Mouse (Mus musculus): ENCODE results near the gene Rabep2. TPM values are rescaled to one million over a fixed set of nuclear protein-coding genes. Genes with fewer than 3 reads are reported as not detected.
A peak's percentile ranks its signal among the peaks of the same experiment; 100 is the strongest.
"Not testable (repeated sequence)": the region's sequence is repeated elsewhere in the genome, so short reads cannot be mapped to it uniquely, and the experiment has no call there.

The Rabep2 gene
- 10 to 100 TPM; 52.1 to 63.2 TPM for total RNA-seq (2021)
- long read RNA-seq, experiment 1, partial matches to known transcripts: 1 of 25 reads
- long read RNA-seq, experiment 1, other reads (novel, unspliced or antisense): 23 of 25 reads
- long read RNA-seq, experiment 2, partial matches to known transcripts: 24 of 39 reads
- long read RNA-seq, experiment 2, other reads (novel, unspliced or antisense): 14 of 39 reads

DNA sequence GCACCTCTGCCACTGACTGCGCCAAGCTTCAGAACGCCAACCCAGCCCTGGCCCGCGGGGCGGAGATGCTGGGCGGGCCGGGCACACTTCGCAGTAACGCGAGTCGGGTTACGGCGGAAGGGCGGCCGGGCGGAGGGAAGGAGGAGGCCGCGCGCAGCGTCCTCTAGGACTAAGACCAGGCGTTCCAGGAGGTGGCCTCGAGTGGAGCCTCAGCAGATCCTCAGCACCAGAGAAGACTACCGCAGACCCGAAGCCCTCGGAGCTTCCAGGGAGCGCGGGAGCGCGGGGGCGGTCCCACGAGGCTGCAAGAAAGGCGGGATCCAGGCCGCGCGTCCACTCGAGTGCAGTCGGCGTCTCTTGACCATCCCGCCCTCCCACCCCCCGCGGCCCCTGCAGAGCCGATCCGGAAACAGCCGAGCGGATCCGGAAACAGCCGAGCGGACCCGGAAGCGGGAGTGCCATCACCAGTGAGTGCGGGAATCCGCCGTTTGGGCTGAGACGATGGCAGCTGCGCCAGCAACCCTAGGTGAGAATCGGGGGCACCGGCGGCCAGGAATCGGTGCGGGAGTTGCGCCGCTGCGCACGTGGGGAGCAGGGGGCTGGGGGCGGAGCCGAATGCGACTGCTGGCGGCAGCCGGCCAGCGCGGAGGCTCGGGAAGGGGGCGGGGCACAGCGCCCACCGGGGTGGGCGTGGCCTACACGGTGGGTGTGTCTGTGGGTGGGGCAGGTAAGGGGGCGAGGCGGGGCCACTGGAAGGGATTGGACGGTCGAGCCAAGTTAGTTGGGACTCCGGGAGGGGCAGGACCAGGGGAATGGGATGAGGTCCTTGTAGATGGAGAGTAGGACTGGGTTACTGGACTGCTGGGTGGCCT is at the start of gene Rabep2:
Rabep2 (plus strand) TSS at position 129 of the 872 bp plus-strand sequence.
- DNase-seq (ENCODE audit: low spot score in 2 of 2): peak; percentile 92 to 99

DNA sequence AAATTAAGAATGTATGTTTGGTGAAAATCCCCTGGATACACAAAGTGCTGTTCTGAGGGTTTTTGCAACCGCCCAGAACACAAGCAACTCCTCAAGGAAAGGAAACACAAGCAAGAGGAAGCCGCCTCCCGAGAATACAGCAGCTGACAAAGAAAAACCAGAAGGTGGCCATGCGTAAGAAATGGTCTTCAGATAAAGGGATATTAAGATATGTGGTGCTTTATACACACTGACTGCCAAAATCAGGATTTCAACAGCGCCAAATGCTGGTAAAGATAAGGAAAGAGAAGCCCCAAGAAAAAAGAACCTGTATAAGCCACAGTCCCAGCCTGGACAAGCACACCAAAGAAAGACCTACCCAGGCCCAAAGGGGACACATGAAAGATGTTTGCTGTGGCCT is 45.0 kb upstream of the Rabep2 start:
- no peak for DNase-seq (ENCODE audit: low spot score in 2 of 2)

DNA sequence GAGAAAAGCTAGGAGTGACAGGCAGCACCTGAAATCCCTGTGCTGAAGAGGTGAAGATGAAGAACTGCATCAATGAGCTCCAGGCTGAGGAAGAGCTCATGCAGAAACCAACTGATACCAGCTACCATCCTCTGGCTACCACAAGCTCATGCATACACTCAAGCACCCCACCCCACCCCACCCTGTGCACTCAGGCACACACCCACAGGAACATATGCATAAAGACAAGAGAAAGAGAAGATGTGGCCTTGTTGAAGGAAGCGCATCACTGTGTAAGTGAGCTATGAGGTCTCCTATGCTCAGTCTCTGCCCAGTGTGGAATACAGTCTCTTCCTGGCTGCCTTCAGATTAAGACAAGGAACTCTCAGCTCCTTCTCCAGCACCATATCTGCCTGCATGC is 40.4 kb upstream of the Rabep2 start:
- DNase-seq (ENCODE audit: low spot score in 2 of 2): no peak

DNA sequence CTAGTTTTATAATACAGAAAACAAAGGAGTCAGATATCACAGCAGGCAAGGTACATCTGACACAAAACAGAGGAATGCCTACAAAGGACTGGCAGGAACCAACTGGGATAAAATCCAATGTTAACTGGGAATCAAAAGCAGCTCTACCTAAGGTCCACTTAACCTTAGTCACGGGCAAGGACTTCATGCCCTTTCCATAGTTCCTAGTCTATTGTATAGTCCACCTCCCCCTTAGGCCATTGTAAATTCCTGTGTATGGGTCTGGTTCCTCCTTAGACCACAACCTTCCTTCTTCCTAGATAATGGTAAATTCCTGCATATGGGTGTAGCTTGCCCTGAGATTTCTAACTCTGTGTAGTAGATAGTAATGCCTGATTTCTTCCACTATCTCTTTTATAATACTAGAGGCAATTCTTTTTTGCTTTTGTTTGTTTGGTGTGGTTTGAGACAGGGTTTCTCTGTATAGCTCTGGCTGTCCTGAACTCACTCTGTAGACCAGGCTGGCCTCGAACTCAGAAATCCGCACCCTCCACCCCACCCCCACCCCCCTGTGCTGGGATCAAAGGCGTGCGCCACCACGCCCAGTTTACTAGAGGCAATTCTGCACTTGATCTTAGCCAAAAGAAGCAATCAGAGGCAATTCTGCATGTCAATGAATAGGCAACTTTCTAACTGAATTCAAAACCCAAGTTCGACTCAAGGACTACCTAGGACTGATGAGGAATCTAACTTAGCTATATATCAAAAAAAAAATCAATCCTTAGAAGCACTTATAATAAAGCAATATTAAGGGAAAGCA is 36.3 kb upstream of the Rabep2 start:
- DNase-seq (ENCODE audit: low spot score in 2 of 2): not testable (repeated sequence)

DNA sequence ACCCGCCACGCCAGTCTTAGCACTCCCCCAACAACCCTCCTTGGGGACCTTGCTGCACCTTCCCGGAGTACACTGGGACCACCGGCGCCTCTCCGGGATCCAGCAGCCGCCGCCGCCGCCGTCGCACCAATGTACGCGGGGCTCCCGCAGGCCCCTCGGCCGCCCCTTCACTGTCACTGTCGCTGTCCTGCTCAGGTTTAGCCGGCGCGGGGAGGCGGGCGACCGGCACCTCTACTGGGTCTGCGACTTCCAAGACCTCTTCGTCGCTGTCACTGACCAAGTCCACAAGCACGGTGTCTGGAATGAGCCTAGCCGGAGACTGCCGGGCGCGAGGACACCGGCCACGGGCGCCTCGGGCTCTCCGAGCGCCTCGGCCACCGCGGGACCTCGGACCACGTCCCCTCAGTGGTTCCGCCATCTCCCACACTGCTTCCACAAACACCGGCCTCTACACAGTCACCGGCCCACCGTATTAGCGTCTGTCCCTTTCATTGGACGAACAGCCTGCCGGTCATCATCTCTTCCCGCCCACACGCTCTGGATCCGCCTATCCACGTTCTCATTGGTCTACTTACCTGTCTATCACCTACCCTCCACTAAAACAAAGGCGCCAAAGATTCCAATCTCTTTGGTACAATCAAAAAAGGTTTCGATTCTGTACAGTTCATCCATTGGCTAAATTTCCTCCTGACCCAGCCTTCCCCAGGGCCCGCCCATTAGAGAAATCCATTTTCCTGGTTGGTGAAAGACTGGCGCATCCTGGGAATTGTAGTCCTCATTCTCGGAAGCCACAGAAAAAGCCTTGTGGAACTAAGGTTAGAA is 32.0 kb upstream of the Rabep2 start, which contains the start of gene Nfatc2ip:
Nfatc2ip (minus strand) TSS at position 440 of the 822 bp plus-strand sequence.
- DNase-seq (ENCODE audit: low spot score in 2 of 2): peak; percentile 69 to 83

DNA sequence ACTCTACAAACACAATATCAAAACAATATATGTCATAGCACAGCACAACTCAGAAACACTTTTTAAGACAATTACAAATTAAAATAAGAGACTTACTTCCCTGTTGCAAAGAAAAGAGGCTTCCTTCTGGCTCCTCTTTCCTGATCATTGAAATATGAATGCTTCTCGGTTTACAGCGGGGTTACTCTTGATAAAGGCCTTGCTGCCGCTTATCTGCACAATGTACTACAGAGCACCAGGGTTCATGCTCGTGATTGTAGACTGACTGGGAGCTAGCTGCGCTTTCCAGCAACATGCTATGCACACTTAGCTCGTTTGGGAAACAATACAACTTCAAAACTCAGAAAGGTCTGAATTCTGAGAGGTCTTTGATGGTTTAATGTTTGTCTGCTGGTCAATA is 31.3 kb upstream of the Rabep2 start:
- no peak for DNase-seq (ENCODE audit: low spot score in 2 of 2)

DNA sequence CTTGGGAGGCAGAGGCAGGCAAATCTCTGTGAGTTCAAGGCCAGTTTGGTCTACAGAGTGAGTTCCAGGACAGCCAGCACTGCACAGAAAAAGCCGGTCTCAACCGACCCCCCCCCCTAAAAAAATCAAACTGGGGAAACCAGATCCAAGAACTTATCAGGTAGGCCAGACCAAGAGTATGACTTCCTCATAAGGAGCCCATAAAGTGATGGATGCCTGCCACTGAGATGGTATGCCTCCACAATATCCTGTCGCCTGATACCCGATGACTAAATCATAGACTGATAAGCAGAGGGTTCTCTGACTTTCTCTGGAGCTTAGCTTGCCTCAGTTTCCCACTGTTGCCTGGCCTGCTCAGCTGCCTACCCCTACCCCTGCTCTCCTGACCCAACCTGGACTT is 30.7 kb upstream of the Rabep2 start:
- no peak for DNase-seq (ENCODE audit: low spot score in 2 of 2)

DNA sequence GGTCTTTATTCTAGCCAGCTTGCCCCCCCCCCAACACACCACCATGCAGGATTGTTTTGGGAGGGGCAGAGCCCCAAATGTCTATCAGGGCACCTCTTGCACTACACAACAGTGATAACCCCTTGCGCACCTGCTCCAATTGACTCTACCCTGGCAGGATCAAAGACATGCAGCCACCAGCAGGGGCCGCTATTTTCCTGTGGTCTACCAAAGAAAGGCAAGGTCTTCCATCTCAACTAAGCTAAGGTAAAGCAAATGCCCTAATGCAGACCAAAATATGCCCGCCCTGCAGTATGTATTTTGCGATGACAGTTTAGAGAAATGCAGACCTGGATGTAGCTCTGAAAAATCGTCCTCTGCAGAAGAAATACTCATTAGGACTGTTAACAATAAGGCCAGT is 29.0 kb upstream of the Rabep2 start:
- DNase-seq (ENCODE audit: low spot score in 2 of 2): peak; percentile 50 to 69

DNA sequence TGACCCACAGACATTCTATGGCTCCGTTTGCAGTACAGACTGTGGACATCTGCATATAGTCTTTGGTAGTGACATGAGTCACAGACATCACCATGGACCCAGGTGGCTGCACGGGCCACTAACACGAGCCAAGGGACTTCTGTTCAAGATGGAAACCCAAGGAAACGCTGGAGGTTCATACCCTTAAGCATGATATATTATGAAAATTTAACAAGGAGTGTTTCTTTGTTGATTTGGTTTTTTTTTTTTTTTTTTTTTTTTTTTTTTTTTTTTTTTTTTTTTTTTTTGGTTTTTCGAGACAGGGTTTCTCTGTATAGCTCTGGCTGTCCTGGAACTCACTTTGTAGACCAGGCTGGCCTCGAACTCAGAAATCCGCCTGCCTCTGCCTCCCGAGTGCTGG is 26.0 kb upstream of the Rabep2 start:
- DNase-seq (ENCODE audit: low spot score in 2 of 2): not testable (repeated sequence)

DNA sequence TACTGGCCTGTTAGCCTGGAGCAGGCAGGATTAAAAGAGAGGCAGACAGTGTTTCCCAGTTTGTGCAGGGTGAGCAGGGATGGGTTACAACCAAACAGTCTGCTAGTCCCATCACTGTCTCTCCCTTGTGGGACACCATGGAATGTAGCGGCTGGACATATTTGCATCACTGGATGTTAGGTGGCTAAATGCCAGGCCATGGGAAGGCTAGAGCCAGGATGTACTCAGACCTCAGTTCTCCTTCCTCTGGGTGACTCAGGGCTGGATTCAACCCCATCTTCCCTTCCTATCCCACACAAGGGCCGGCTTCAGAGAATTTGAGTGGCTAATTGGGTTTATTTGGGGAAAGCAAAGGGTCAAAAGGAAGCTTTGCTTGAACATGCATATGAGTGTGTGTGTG is 19.9 kb upstream of the Rabep2 start:
- no peak for DNase-seq (ENCODE audit: low spot score in 2 of 2)

DNA sequence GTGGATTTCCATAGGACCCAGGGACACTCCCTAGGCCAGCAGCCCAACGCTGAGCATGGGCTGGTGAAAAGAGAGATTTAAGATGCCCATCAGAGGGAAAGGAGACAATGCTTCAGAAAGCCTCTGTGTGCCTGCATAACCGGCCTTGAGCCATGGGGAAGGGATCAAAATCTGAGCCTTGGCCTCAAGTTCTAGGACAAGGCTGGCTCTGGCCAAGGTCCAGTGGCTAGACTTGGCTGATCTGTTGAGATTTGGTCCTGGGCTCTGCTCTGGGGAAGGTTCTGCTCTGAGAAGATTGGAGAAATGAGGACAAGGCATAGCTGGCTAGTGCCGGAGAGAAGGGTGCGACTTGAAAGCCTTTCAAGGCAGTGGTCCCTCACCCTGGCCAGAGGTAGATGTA is 17.5 kb upstream of the Rabep2 start:
- DNase-seq (ENCODE audit: low spot score in 2 of 2): no peak

DNA sequence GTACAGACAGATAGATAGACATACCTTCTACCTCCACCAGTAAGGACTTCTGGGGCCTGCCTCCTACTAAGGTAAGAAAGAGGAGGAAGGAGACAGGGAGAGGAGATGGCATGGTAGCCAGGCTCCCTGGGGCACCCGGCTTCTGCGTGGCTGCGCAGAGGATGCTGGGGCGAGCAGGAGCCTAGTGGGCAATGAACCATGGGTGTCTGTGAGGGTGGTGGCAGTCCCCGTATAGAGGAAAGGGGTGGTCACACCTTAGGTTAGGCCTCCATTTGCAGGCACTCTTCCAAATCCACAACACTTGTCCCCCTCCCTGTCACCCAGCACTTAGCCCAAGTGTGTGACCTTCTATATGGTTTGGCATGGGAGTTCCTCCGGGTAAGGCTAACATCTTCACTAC is 13.8 kb upstream of the Rabep2 start, which contains the start of gene Cd19:
Cd19 (minus strand) TSS at position 165 of the 400 bp plus-strand sequence.
- DNase-seq (ENCODE audit: low spot score in 2 of 2): no peak

DNA sequence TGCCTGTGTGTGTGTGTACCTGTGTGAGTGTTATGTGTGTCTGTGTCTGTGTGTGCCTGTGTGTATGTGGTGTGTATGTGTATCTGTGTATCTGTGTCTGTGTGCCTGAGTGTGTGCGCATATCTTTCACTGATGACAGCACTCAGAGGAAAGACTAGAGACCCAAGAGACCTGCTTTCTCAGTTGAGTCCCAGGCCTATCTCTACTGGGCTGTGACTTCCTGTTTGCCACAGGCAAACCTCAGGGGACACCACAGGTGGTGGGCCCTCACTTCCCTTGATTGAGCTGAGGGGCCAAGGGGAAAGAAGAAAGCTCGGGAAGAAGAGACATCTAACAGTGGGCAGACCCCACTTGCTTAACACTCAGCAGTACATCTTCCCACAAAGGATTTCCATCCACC is 11.9 kb upstream of the Rabep2 start:
- DNase-seq (ENCODE audit: low spot score in 2 of 2): no peak

DNA sequence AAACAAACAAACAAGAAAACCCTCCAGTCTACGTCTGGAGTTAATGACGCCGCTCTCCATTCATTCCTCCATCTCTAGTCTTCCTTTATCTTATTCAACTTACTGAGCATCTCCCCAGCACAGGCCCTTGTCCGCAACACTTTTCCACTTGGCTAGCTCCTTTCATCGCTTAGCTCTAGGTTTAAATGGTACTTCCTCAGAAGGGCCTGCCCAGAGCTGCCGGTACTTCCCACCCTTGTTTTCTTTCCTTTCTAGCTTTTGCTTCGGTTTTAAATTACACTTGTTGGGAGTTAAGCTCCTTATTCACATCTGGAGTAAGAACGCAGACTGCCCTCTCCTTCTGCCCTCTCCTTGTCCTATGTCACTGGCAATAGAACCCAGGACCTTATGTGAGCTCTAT is 11.5 kb upstream of the Rabep2 start:
- DNase-seq (ENCODE audit: low spot score in 2 of 2): no peak

DNA sequence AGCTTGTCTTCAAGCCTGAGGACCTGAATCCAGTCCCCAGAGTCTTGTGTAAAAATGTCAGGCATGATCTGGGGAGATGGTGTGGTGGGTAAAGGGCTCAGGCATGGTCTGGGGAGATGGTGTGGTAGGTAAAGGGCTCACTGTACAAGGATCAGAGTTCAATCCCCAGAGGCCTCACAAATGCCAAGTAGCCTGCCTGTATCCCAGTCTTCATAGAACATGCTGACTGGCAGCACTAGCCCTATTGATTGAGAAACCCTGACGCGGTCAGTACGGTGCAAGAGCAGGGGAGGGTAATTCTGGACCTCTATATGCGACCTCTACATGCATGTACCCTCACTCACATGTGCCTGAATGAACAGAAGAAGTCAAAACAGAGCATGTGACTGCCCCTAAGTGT is 11.0 kb upstream of the Rabep2 start:
- DNase-seq (ENCODE audit: low spot score in 2 of 2): no peak

DNA sequence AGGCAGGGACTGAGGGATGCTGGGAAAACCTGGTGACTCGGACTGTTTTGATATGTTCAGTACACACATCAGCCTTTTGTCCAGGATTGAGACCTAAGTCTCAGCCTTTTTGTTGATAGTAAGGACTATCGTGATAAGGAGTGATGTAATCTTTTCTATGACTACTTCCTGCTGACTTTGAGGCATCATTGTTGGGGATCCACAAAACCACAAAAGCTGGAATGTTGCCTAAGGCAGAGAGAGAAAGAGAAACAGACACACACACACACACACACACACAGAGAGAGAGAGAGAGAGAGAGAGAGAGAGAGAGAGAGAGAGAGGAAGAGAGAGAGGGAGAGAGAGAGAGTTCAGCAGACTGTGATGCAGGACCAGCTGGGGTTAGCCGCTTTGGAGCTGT is 10.1 kb upstream of the Rabep2 start:
- no peak for DNase-seq (ENCODE audit: low spot score in 2 of 2)

DNA sequence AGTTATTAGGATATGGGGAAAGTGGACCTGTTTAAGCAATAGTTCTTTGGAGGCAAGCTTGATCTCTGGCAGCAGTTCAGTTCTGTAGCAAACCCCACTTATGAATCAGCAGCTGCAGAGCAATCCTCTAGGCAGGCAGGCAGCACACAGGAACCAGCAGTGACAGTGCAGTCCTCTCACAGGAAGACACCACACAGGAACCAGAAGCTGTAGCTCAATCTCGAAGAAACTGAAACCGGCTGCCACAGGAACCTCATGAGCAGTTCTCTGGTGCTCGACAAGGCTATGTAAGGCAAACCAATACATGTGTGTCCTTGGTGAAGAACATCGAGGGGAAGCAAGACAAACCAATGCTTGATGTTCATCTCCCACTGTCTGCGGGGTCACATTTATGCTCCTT is 6.8 kb upstream of the Rabep2 start:
- DNase-seq (ENCODE audit: low spot score in 2 of 2): no peak

DNA sequence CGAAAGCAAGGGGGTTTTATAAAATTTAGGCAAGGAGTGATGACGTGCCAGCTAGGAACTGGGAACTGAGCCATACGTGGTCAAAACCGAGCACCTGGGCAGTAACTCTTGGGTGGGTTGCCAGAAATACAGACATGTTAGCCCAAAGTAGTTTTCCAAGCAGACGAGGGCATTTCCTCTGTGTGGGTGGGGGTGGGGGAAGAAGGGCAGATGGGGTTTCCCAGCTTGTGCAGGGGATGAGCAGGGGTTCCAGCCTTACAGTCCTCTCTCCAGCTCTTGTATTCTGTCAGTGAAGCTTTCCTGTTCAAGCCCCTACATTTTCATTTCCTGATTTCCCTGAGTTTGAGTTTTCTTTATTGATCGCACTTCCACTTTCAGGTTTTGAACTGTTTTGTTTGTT is 4.4 kb upstream of the Rabep2 start:
- no peak for DNase-seq (ENCODE audit: low spot score in 2 of 2)

DNA sequence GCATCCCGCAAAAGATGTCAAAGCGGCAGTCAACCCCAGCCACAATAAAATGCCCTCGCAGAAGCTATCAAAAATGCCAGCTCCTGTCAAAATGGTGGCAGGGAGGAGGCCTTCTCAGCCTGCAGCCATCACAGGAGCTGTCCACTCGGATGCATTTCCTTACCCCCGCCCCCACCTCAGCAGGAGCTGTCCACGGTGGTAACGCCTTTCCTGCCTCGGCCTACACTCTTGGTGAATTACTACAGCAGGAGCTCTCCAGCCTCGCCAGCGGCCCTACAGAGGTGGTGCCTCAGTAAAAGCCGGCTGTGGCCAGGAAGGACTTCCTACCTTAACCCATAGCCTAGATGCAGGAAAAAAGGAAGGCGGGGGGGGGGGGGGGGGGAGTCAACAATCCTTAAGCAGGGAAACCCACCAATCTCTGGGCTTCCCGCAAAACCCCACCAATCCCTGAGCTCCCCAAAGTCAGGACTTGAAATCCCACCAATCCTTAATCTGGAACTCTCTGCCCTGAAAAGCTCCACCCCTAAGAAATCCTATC is 1.2 kb upstream of the Rabep2 start:
- DNase-seq (ENCODE audit: low spot score in 2 of 2): no peak

DNA sequence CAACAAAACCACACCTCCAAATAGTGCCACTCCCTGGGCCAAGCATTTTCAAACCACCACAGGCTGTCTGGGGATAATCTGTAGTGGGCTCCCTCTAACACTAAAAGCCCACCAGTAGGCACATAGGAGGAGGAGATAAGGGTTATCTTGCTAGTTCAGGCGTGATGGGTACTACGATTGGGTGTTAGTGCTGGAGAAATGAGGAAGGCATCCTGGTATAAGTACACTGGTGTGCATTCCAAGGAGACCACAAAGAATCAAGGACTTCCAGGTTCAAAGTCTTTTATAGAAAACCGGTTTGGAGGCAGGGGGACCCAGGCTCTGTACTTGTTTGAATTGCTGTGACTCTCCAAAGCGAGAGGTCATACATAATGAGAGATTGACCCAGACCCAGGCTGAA is 405 bp upstream of the Rabep2 start:
- DNase-seq (ENCODE audit: low spot score in 2 of 2): no peak

DNA sequence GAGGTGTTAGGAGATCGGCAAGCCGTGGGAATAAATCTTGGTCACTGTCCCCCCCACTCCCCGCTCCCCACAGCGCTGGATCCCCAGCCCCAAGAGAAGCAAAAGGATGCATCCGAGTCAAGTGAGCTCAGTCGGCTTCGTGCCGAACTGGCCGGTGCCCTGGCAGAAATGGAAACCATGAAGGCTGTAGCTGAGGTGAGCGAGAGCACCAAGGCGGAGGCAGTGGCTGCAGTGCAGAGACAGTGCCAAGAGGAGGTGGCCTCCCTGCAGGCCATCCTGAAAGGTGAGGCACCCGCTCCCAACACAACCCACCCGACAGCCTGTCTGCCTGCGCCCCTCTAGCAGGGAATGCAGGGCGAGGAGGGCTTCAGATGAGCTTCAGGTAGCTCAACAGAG is 942 bp downstream of the Rabep2 start:
- no peak for DNase-seq (ENCODE audit: low spot score in 2 of 2)

Measured in adrenal gland, postnatal 4 days (tissue).